23 mouse cellular contexts compared by ENCODE assay signal in the genomic region with DNA sequence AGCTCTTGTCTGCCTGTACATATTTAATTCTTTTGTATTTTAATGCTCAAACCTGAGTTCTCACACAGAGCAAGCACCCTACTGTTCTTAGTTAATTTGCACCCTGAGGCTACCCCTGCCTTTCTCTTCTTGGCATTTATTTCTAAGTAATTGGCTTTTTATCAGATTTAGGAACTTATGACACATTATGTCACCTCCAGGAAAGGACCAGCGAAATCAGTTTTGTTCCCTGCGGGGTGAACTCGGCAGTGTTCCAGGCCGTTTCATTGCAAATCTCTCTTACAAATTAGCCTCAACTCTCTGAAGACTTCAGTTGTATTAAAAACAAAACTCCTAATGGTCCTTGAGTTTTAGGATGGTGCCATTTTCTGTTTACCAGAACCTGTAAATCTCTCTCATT. TPM values are rescaled to one million over a fixed set of nuclear protein-coding genes. Genes with fewer than 3 reads are reported as not detected.
DNase-seq lines count a peak whose midpoint lies in the region; ATAC-seq and TF ChIP-seq lines count a peak whose summit lies in the region.
"Had no signal": no experiment of that assay in that cellular context is flagged by ENCODE, and none has a peak within 500 bp of the region (broad histone marks: within the 10 kb centered on the region; RNA-seq: fewer than 3 reads in every experiment).

No protein-coding gene starts in this region.

- WGBS in hindbrain, postnatal 0 days: 49% methylated on average over 4 of the region's 4 CpGs
- 77% methylated on average over 4 of the region's 4 CpGs for WGBS in hindbrain, embryonic 12.5 days
- WGBS in midbrain, postnatal 0 days: 51% methylated on average over 4 of the region's 4 CpGs
- 47% methylated on average over 4 of the region's 4 CpGs for WGBS in midbrain, embryonic 15.5 days
- WGBS in neural tube, embryonic 15.5 days: 51% methylated on average over 4 of the region's 4 CpGs

- H3K9ac ChIP-seq in hindbrain, postnatal 0 days (replicated peaks; ENCODE audit: low read length): no peak overlapping the region
- no peak overlapping the region for H3K9ac ChIP-seq in hindbrain, embryonic 12.5 days
- no peak overlapping the region for H3K9ac ChIP-seq in midbrain, postnatal 0 days (replicated peaks; ENCODE audit: low read length, poor library complexity, severe bottlenecking)
- no peak overlapping the region for H3K9ac ChIP-seq in midbrain, embryonic 15.5 days
- no peak overlapping the region for H3K9ac ChIP-seq in neural tube, embryonic 15.5 days (replicated peaks)
- H3K9ac ChIP-seq: embryonic facial prominence, embryonic 13.5 days had no signal

- no peak overlapping the region for H3K4me3 ChIP-seq in hindbrain, postnatal 0 days (ENCODE audit: low read length)
- H3K4me3 ChIP-seq in hindbrain, embryonic 12.5 days: no peak overlapping the region
- H3K4me3 ChIP-seq in midbrain, postnatal 0 days (ENCODE audit: low read depth, low read length): no peak overlapping the region
- no peak overlapping the region for H3K4me3 ChIP-seq in midbrain, embryonic 15.5 days
- no peak overlapping the region for H3K4me3 ChIP-seq in neural tube, embryonic 15.5 days (replicated peaks)
- H3K4me3 ChIP-seq: embryonic facial prominence, embryonic 13.5 days; heart, embryonic 10.5 days had no signal

- H3K36me3 ChIP-seq in hindbrain, postnatal 0 days (ENCODE audit: insufficient read depth, low read length): no peaks in the 10 kb centered on the region
- H3K36me3 ChIP-seq in hindbrain, embryonic 12.5 days: no peaks in the 10 kb centered on the region
- H3K36me3 ChIP-seq in midbrain, postnatal 0 days (ENCODE audit: insufficient read depth, low read length): no peaks in the 10 kb centered on the region
- H3K36me3 ChIP-seq in midbrain, embryonic 15.5 days (replicated peaks): no peaks in the 10 kb centered on the region
- H3K36me3 ChIP-seq in neural tube, embryonic 15.5 days: no peaks in the 10 kb centered on the region
- H3K36me3 ChIP-seq: embryonic facial prominence, embryonic 13.5 days; G1E; heart, embryonic 10.5 days had no signal

- no peak for TF ChIP-seq CTCF in hindbrain, postnatal 0 days (IDR thresholded peaks at IDR 0.05; ENCODE audit: low read depth)
- no peak for TF ChIP-seq CTCF in midbrain, postnatal 0 days (IDR thresholded peaks at IDR 0.05)

- no peaks in the 10 kb centered on the region for H3K27me3 ChIP-seq in hindbrain, postnatal 0 days (ENCODE audit: insufficient read depth, low read length)
- no peaks in the 10 kb centered on the region for H3K27me3 ChIP-seq in hindbrain, embryonic 12.5 days
- no peaks in the 10 kb centered on the region for H3K27me3 ChIP-seq in midbrain, postnatal 0 days (ENCODE audit: insufficient read depth, low read length)
- H3K27me3 ChIP-seq in midbrain, embryonic 15.5 days (replicated peaks): no peaks in the 10 kb centered on the region
- H3K27me3 ChIP-seq in neural tube, embryonic 15.5 days (replicated peaks): no peaks in the 10 kb centered on the region
- H3K27me3 ChIP-seq: embryonic facial prominence, embryonic 13.5 days had no signal

- no peak overlapping the region for H3K4me2 ChIP-seq in hindbrain, postnatal 0 days (ENCODE audit: low read depth, low read length)
- no peak overlapping the region for H3K4me2 ChIP-seq in hindbrain, embryonic 12.5 days (replicated peaks)
- no peak overlapping the region for H3K4me2 ChIP-seq in midbrain, postnatal 0 days (ENCODE audit: low read depth, low read length, poor library complexity, severe bottlenecking)
- no peak overlapping the region for H3K4me2 ChIP-seq in midbrain, embryonic 15.5 days
- no peak overlapping the region for H3K4me2 ChIP-seq in neural tube, embryonic 15.5 days
- H3K4me2 ChIP-seq: embryonic facial prominence, embryonic 13.5 days had no signal

- H3K4me1 ChIP-seq in hindbrain, postnatal 0 days (ENCODE audit: insufficient read depth, low read length): no peaks in the 10 kb centered on the region
- H3K4me1 ChIP-seq in hindbrain, embryonic 12.5 days: no peaks in the 10 kb centered on the region
- no peaks in the 10 kb centered on the region for H3K4me1 ChIP-seq in midbrain, postnatal 0 days (ENCODE audit: insufficient read depth, low read length)
- H3K4me1 ChIP-seq in midbrain, embryonic 15.5 days: no peaks in the 10 kb centered on the region
- H3K4me1 ChIP-seq in neural tube, embryonic 15.5 days: no peaks in the 10 kb centered on the region
- H3K4me1 ChIP-seq: embryonic facial prominence, embryonic 13.5 days; heart, embryonic 10.5 days had no signal

- no peak for ATAC-seq in hindbrain, postnatal 0 days
- no peak; the same call in 1 of the 2 replicates for ATAC-seq in hindbrain, embryonic 12.5 days (ENCODE audit: low FRiP score)
- ATAC-seq in midbrain, postnatal 0 days (ENCODE audit: low FRiP score): no peak
- ATAC-seq in midbrain, embryonic 15.5 days (replicated peaks): no peak; the same call in 1 of the 2 replicates
- peak; percentile 38; the same call in 1 of the 2 replicates for ATAC-seq in neural tube, embryonic 15.5 days (ENCODE audit: low FRiP score)

- H3K9me3 ChIP-seq in hindbrain, postnatal 0 days (ENCODE audit: low read length): no peaks in the 10 kb centered on the region
- H3K9me3 ChIP-seq in hindbrain, embryonic 12.5 days (replicated peaks): no peaks in the 10 kb centered on the region
- no peaks in the 10 kb centered on the region for H3K9me3 ChIP-seq in midbrain, postnatal 0 days (ENCODE audit: low read length)
- H3K9me3 ChIP-seq in midbrain, embryonic 15.5 days: no peaks in the 10 kb centered on the region
- H3K9me3 ChIP-seq in neural tube, embryonic 15.5 days (replicated peaks): no peaks in the 10 kb centered on the region
- H3K9me3 ChIP-seq: embryonic facial prominence, embryonic 13.5 days; G1E; heart, embryonic 10.5 days had no signal

- peak; percentile 30 for DNase-seq in hindbrain, postnatal 0 days (ENCODE audit: low spot score)
- DNase-seq in midbrain, postnatal 0 days (ENCODE audit: low spot score): peak; percentile 35
- DNase-seq in cerebellum, adult 9-10 months: peak; percentile 61
- DNase-seq in layer of hippocampus, adult 18-20 months (ENCODE audit: low spot score in 2 of 2): no peak
- no peak for DNase-seq in lung, postnatal 25 days (ENCODE audit: low spot score)
- DNase-seq: gastrocnemius, postnatal 25 days; heart, postnatal 4 days; layer of hippocampus, adult 9-11 months; liver; lung, adult 2 months; right cerebral cortex, adult 18-20 months; spleen, adult 18-20 months had no signal

- no peak overlapping the region for H3K27ac ChIP-seq in hindbrain, postnatal 0 days
- H3K27ac ChIP-seq in hindbrain, embryonic 12.5 days: no peak overlapping the region
- H3K27ac ChIP-seq in midbrain, postnatal 0 days (ENCODE audit: low read depth, low read length): no peak overlapping the region
- H3K27ac ChIP-seq in midbrain, embryonic 15.5 days: no peak overlapping the region
- H3K27ac ChIP-seq in neural tube, embryonic 15.5 days (replicated peaks): no peak overlapping the region
- H3K27ac ChIP-seq: embryonic facial prominence, embryonic 13.5 days; heart, embryonic 10.5 days had no signal

RNA-seq across cellular contexts. Expression of a gene that starts 38.1 kb away (rescaled TPM):
- total RNA-seq in hindbrain, postnatal 0 days (2014; rRNA removed): not detected in 2 replicates
- polyA plus RNA-seq in hindbrain, postnatal 0 days (2015; fragmentation: Nextera tagmentation; extraction: Ambion mirVana): 0.31 and 0.39 TPM in 2 replicates
- 0.44 TPM in 1 of 2 replicates, not detected in the other for polyA plus RNA-seq in hindbrain, embryonic 12.5 days (2016; fragmentation: Nextera tagmentation; extraction: Ambion mirVana)
- 0.38 TPM in 1 of 2 replicates, not detected in the other for total RNA-seq in midbrain, postnatal 0 days (2014; rRNA removed)
- polyA plus RNA-seq in midbrain, postnatal 0 days (2015; fragmentation: Nextera tagmentation; extraction: Ambion mirVana): 0.31 and 0.43 TPM in 2 replicates
- 0.15 and 0.27 TPM in 2 replicates for polyA plus RNA-seq in midbrain, embryonic 15.5 days (2015; fragmentation: Nextera tagmentation; extraction: Ambion mirVana)
- polyA plus RNA-seq in neural tube, embryonic 15.5 days (2015; fragmentation: Nextera tagmentation; extraction: Ambion mirVana): 0.34 TPM in 1 of 2 replicates, not detected in the other
- total RNA-seq in layer of hippocampus, adult 18-20 months (2021): not detected
- total RNA-seq: common myeloid progenitor, adult 5-6 weeks; G1E; gastrocnemius, postnatal 25 days; monocyte, adult 5-6 weeks; neutrophil, adult 5-6 weeks had no signal
- polyA plus RNA-seq: embryonic facial prominence, embryonic 13.5 days; G1E; heart, embryonic 10.5 days; intestine, embryonic 14.5 days; lung, adult 2 months; stomach, embryonic 16.5 days had no signal

Comparison
In these comparisons a context has a peak if more than half of its experiments do, and no peak if none do; other contexts are left out.
1. DNase-seq: peak in hindbrain, postnatal 0 days (single experiment), midbrain, postnatal 0 days (single experiment) and cerebellum, adult 9-10 months (single experiment); none in layer of hippocampus, adult 18-20 months (0 of 2) and lung, postnatal 25 days (single experiment).